Mouse (Mus musculus) ES-E14 (cell line): ENCODE measurements around the gene Pex7.

Source experiments
- HCFC1 ChIP-seq: IDR thresholded peaks from 2 replicates; pipeline ENCODE4 v1.6.1; 2012; ENCODE audit warnings: low read length, inconsistent platforms, borderline replicate concordance; ENCODE audit not compliant: insufficient read depth
- MAFK ChIP-seq: IDR thresholded peaks from 2 replicates; pipeline ENCODE4 v1.6.1; 2014; ENCODE audit warnings: mild to moderate bottlenecking, low read depth, low read length, inconsistent platforms; ENCODE audit not compliant: insufficient read depth

- no peak for TF ChIP-seq MAFK
- TF ChIP-seq HCFC1 = no peak
Measured at GRCm38 (mm10) chr10:19939282-19939705, 31.8 kb upstream of the Pex7 start.
